Mouse (Mus musculus): ENCODE measurements around the gene H1fx. TPM values are rescaled to one million over a fixed set of nuclear protein-coding genes. Genes with fewer than 3 reads are reported as not detected.

The H1fx gene
- polyA plus RNA-seq (2012; ENCODE audit: low replicate concordance): 5.4 and 9.3 TPM in 2 replicates

DNA sequence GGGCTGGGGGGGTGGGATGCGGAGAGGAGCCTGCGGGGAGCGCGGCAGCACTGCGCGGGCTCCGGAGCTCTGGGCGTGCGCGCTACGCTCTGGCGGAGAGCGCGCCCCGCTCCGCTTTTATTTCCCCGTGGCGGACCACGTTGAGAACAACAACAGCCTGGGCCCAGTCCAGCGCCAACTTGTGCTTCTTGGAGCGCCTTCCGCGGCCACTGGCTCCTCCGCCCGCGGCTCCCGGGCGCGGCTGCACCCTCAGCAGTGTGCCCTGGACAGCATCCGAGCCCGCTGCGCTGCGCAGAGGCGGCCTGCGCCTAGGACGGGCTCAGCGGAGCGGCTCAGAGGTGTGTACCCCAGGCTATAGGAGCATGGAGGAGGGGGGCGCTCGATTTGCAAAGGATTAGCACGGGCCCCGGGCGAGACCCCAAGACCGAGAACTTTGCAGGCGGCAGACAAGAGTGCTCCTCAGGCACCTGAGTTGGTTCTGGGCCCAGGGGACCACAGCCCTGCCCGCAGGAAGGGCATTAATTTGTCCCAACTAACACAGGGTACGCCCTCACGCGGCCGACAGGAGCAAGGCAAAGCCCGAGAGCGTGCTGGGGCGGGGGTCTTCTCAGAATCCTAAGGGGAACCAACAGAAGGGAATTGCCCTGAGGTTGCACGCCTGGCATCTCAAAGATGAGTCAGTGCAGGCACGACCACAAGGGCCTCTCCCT is at the start of gene H1fx:
Gene H1fx (minus strand): TSS at position 91 of the 710 bp plus-strand sequence.

Other genes with a start within 250 kb of the H1fx start
- 5.7 and 14.0 TPM in 2 replicates for gene Gp9, start 203.6 kb downstream of the H1fx start, polyA plus RNA-seq (2012; ENCODE audit: low replicate concordance)
- 49.2 and 155 TPM in 2 replicates for gene Rab43, start 169.5 kb downstream of the H1fx start, polyA plus RNA-seq (2012; ENCODE audit: low replicate concordance)
- 2.7 and 24.2 TPM in 2 replicates for gene Gm45140, start 145.8 kb downstream of the H1fx start, polyA plus RNA-seq (2012; ENCODE audit: low replicate concordance)
- 41.7 and 45.7 TPM in 2 replicates for gene Isy1, start 142.8 kb downstream of the H1fx start, polyA plus RNA-seq (2012; ENCODE audit: low replicate concordance)
- 54.5 and 74.0 TPM in 2 replicates for gene Cnbp, start 130.5 kb downstream of the H1fx start, polyA plus RNA-seq (2012; ENCODE audit: low replicate concordance)
- gene Copg1, start 93.8 kb downstream of the H1fx start, polyA plus RNA-seq (2012; ENCODE audit: low replicate concordance): 13.3 and 35.5 TPM in 2 replicates
- gene Hmces, start 67.7 kb downstream of the H1fx start, polyA plus RNA-seq (2012; ENCODE audit: low replicate concordance): 18.1 and 31.6 TPM in 2 replicates
- 83.4 and 138 TPM in 2 replicates for gene Rab7, start 63.6 kb upstream of the H1fx start, polyA plus RNA-seq (2012; ENCODE audit: low replicate concordance)
- 23.7 and 33.8 TPM in 2 replicates for gene Rpn1, start 102.8 kb upstream of the H1fx start, polyA plus RNA-seq (2012; ENCODE audit: low replicate concordance)
- gene Gata2, start 212.3 kb upstream of the H1fx start, polyA plus RNA-seq (2012; ENCODE audit: low replicate concordance): 14.7 and 68.6 TPM in 2 replicates
- not detected in 2 replicates for gene Dnajb8, start 240.6 kb upstream of the H1fx start, polyA plus RNA-seq (2012; ENCODE audit: low replicate concordance)

Measured in hematopoietic multipotent progenitor cell, adult 10-12 weeks (in vitro differentiated cells).